Mouse (Mus musculus): ENCODE data around the gene Arhgap18. TPM values are rescaled to one million over a fixed set of nuclear protein-coding genes. Genes with fewer than 3 reads are reported as not detected.

Gene Arhgap18
- polyA plus RNA-seq, 1 experiment from 2014 or later = 8.7 TPM

DNA sequence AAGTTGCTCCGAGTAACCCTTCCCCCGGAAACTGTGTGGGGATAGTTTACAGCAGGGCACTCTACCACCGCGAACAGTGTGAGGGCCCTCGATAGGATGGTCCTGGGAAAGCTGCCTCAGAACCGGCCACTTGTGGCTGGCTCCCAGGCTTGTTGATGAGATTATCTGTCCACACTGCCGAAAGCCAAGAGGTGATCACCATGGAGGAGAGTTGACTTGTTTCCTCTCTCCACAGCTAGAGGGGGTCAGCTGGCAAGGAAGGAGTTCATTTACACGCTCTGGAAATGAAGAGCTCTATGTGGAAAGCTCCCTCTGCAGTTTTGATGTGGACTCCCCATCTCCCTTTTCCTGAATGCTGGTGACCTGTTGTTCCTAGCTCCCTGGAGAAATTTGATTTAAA lies 196.4 kb downstream of the Arhgap18 start:
- 69% methylated on average over 8 of the region's 8 CpGs for WGBS

DNA sequence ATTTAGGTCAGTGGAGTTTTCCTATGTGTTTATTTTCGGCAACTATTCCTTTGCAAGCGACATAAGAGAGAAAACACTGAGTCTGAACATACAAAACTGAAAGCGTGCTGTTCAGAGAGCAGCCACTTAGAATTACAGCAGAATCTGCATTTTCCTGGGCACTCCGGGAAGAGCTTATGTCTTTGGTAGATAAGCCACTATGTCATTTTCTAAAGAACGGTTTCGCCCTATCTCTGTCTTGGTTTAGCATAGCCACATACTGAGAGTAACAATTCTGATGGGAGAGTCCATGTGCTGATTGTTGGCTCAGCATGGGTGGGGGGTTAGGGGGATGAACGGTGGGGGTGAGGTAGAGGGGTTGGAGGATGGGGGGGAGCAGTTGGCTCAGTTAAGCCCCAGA lies 197.2 kb downstream of the Arhgap18 start:
- Histone ChIP-seq H3K27me3 (ENCODE audit: low read depth, poor library complexity, severe bottlenecking) (no peaks in the 10 kb centered on the region), H3K4me1 (no peaks in the 10 kb centered on the region), H3K9me3 (replicated peaks) (no peaks in the 10 kb centered on the region), H3K36me3 (no peaks in the 10 kb centered on the region), H3K27ac (replicated peaks) (no peak overlapping the region), H3K4me3 (no peak overlapping the region)
- no peak for DNase-seq (ENCODE audit: low spot score)
- WGBS = 79% methylated on average over 7 of the region's 7 CpGs

More for the DNA sequence above, 196.4 kb downstream of the Arhgap18 start:
- Histone ChIP-seq H3K9me3 (replicated peaks) (no peaks in the 10 kb centered on the region), H3K27me3 (ENCODE audit: low read depth, poor library complexity, severe bottlenecking) (no peaks in the 10 kb centered on the region), H3K4me1 (no peaks in the 10 kb centered on the region), H3K4me3 (no peak overlapping the region), H3K27ac (replicated peaks) (no peak overlapping the region), H3K36me3 (no peaks in the 10 kb centered on the region)
- no peak for DNase-seq (ENCODE audit: low spot score)

DNA sequence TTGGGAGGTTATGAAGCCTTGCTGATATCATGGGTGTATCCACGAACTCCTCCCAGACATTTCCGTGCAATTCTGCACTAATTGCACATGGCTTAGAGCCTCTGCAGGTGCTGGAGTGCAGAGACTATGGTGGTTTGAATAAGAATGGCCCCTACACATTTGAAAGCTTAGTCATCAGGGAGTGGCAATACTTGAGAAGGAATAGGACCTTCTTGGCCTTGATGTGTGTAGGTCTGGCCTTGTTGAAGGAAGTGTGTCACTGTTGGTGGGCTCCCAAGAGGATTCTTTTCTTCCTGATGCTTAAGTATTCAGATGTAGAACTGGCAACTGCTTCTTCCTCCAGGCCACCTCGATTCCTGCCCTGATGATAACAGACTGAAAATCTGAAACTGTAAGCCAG lies 205.3 kb downstream of the Arhgap18 start:
- Histone ChIP-seq H3K27ac (replicated peaks) (no peak overlapping the region), H3K4me3 (no peak overlapping the region), H3K9me3 (replicated peaks) (no peaks in the 10 kb centered on the region), H3K27me3 (ENCODE audit: low read depth, poor library complexity, severe bottlenecking) (no peaks in the 10 kb centered on the region), H3K4me1 (no peaks in the 10 kb centered on the region), H3K36me3 (no peaks in the 10 kb centered on the region)
- no peak for DNase-seq (ENCODE audit: low spot score)
- 76% methylated on average over 3 of the region's 3 CpGs for WGBS

Measured in midbrain, embryonic 10.5 days (tissue).